Mouse (Mus musculus) heart, embryonic 11.5 days (tissue): ENCODE measurements around the gene Scel. TPM values are rescaled to one million over a fixed set of nuclear protein-coding genes. Genes with fewer than 3 reads are reported as not detected.

ENCODE experiments used
- ATAC-seq: fragments of 200-750 bp; cut with Nextera tagmentation; replicated peaks from 2 replicates; pipeline ENCODE4 v1.8.0; 2017; ENCODE audit warnings: moderate library complexity; ENCODE audit not compliant: insufficient number of reproducible peaks, low FRiP score, low TSS enrichment
- H3K27ac ChIP-seq: fragments of 300-500 bp; sonication (generic); 2 replicates; pipeline ENCODE4 v1.5.1; 2014; ENCODE audit warnings: mild to moderate bottlenecking, low read depth, low read length
- H3K27me3 ChIP-seq: fragments of 300-500 bp; sonication (generic); 2 replicates; pipeline ENCODE4 v1.6.1; 2014; ENCODE audit warnings: mild to moderate bottlenecking, low read length, mixed read lengths; ENCODE audit not compliant: control insufficient read depth, insufficient read depth
- H3K36me3 ChIP-seq: fragments of 300-500 bp; sonication (generic); 2 replicates; pipeline ENCODE4 v1.6.1; 2014; ENCODE audit warnings: mild to moderate bottlenecking, low read length, moderate library complexity, mixed read lengths; ENCODE audit not compliant: control insufficient read depth, insufficient read depth
- H3K4me1 ChIP-seq: fragments of 300-500 bp; sonication (generic); 2 replicates; pipeline ENCODE4 v1.6.1; 2014; ENCODE audit warnings: low read length; ENCODE audit not compliant: control insufficient read depth, insufficient read depth
- H3K4me2 ChIP-seq: fragments of 300-500 bp; sonication (generic); 2 replicates; pipeline ENCODE4 v1.6.1; 2014; ENCODE audit warnings: mild to moderate bottlenecking, moderate library complexity
- H3K4me3 ChIP-seq: fragments of 300-500 bp; sonication (generic); 2 replicates; pipeline ENCODE4 v1.5.1; 2014; ENCODE audit warnings: low read depth, low read length
- H3K9ac ChIP-seq: fragments of 300-500 bp; sonication (generic); 2 replicates; pipeline ENCODE4 v1.6.1; 2014; ENCODE audit warnings: mild to moderate bottlenecking, low read depth, low read length, moderate library complexity
- H3K9me3 ChIP-seq: fragments of 300-500 bp; sonication (generic); replicated peaks from 2 replicates; pipeline ENCODE4 v1.6.1; 2016; ENCODE audit warnings: low read length; ENCODE audit not compliant: control insufficient read depth
- WGBS: fragments of 180-500 bp; shearing (Covaris S2); extraction: QIAGEN DNeasy Blood & Tissue Kit; methylation state at CpG from one replicate; pipeline ENCODE4 v1.1.7; 2014; ENCODE audit not compliant: insufficient replicate concordance; 5-methylcytosine and 5-hydroxymethylcytosine counted together
- microRNA-seq: library from miRNA; unstranded; fragments of <30 nt; microRNA quantifications from one replicate; pipeline ENCODE4, GENCODE M21; 2016; ENCODE audit warnings: borderline number of aligned reads
- polyA plus RNA-seq: library from polyadenylated mRNA; unstranded; fragments of >200 nt; fragmentation: Nextera tagmentation; extraction: Ambion mirVana; gene quantifications from 2 replicates; pipeline ENCODE4 v1.2.1, GENCODE M21; 2014

Gene Scel
- polyA plus RNA-seq, 1 experiment from 2014 or later, result 0.39 TPM

- H3K9ac ChIP-seq, result no peak overlapping the region
- no peaks in the 10 kb centered on the region for H3K36me3 ChIP-seq
- no peaks in the 10 kb centered on the region for H3K9me3 ChIP-seq
- 61% methylated on average over 5 of the region's 5 CpGs for WGBS
- no peak overlapping the region for H3K27ac ChIP-seq
- H3K4me3 ChIP-seq, result no peak overlapping the region
- H3K4me2 ChIP-seq, result no peak overlapping the region
- no peak for ATAC-seq
- no peaks in the 10 kb centered on the region for H3K4me1 ChIP-seq
- peaks cover 13% of the 10 kb centered on the region for H3K27me3 ChIP-seq
Observed at GRCm38 (mm10) chr14:103655448-103655847, 142.3 kb downstream of the Scel start.

GRCm38 (mm10) chr14:103657876-103658275 lies 144.7 kb downstream of the Scel start:
- no peak for ATAC-seq
- no peak overlapping the region for H3K4me2 ChIP-seq
- no peak overlapping the region for H3K4me3 ChIP-seq
- H3K36me3 ChIP-seq, result no peaks in the 10 kb centered on the region
- no peak overlapping the region for H3K27ac ChIP-seq
- H3K9ac ChIP-seq, result no peak overlapping the region
- no peaks in the 10 kb centered on the region for H3K27me3 ChIP-seq
- no peaks in the 10 kb centered on the region for H3K9me3 ChIP-seq
- WGBS, result 64% methylated on average over 4 of the region's 4 CpGs
- no peaks in the 10 kb centered on the region for H3K4me1 ChIP-seq

Small RNA genes within 50 kb of the gene (microRNA-seq; reads per million reads assigned to microRNA genes)
- gene Gm22877, result not detected

Other genes starting within 250 kb of the Scel start
- 17.2 and 19.1 TPM in 2 replicates for gene Mycbp2, start 166.5 kb upstream of the Scel start, polyA plus RNA-seq
- gene Slain1, start 136.9 kb downstream of the Scel start, polyA plus RNA-seq, result 0.54 and 0.90 TPM in 2 replicates